24 mouse cellular contexts compared by ENCODE assay signal in the genomic region with DNA sequence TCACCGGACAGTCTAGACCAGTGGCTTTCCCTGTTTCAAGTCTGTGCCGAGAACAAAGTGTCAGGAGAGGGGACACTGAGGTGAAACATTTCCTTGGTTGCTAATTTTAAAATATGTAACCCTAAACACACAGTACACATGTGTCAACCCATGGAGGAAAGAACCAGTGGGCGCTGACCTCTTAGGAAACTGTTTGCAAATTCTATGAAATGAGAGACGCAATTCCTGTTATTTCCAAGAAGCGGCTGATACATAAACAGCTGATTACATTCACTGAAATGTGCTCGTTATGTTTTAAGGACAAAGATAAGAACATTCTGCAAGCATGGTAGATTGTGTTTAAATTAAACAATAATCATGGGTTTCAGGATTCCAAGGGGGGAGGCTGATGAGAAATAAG.
"Had no signal": no experiment of that assay in that cellular context is flagged by ENCODE, and none has a peak within 500 bp of the region (broad histone marks: within the 10 kb centered on the region; RNA-seq: fewer than 3 reads in every experiment).

No protein-coding gene starts in this region.

- H3K4me3 ChIP-seq: gastrocnemius, adult 2 months; heart, embryonic 10.5 days; heart, embryonic 12.5 days; hindbrain, embryonic 10.5 days; hindbrain, embryonic 12.5 days; intestine, embryonic 15.5 days; layer of hippocampus, adult 2 months; left cerebral cortex, adult 2 months; limb, embryonic 10.5 days; limb, embryonic 12.5 days had no signal

- H3K4me1 ChIP-seq: heart, embryonic 10.5 days; heart, embryonic 12.5 days; hindbrain, embryonic 10.5 days; hindbrain, embryonic 12.5 days; intestine, embryonic 15.5 days; limb, embryonic 12.5 days had no signal

- H3K9me3 ChIP-seq: heart, embryonic 10.5 days; heart, embryonic 12.5 days; hindbrain, embryonic 10.5 days; hindbrain, embryonic 12.5 days; intestine, embryonic 15.5 days; limb, embryonic 10.5 days; limb, embryonic 12.5 days had no signal

- H3K27ac ChIP-seq: gastrocnemius, adult 2 months; heart, embryonic 10.5 days; hindbrain, embryonic 10.5 days; hindbrain, embryonic 12.5 days; hindbrain, embryonic 14.5 days; intestine, embryonic 15.5 days; layer of hippocampus, adult 2 months; left cerebral cortex, adult 2 months; limb, embryonic 10.5 days; limb, embryonic 12.5 days had no signal

- H3K9ac ChIP-seq: heart, embryonic 12.5 days; hindbrain, embryonic 12.5 days; hindbrain, embryonic 14.5 days; intestine, embryonic 15.5 days; limb, embryonic 12.5 days had no signal

- H3K27me3 ChIP-seq: heart, embryonic 12.5 days; hindbrain, embryonic 12.5 days; intestine, embryonic 15.5 days; limb, embryonic 12.5 days had no signal

- H3K36me3 ChIP-seq: heart, embryonic 10.5 days; heart, embryonic 12.5 days; hindbrain, embryonic 10.5 days; hindbrain, embryonic 12.5 days; intestine, embryonic 15.5 days; limb, embryonic 10.5 days; limb, embryonic 12.5 days had no signal

- DNase-seq: gastrocnemius, adult 2 months; gastrocnemius, postnatal 10 days; gastrocnemius, postnatal 25 days; heart, postnatal 10 days; heart, postnatal 4 days; kidney, adult 18-20 months; kidney, adult 8-10 months; kidney, postnatal 10 days; kidney, postnatal 25 days; kidney, postnatal 4 days had no signal

- ATAC-seq: forebrain, embryonic 16.5 days; hindbrain, embryonic 16.5 days; inflammation-experienced regulatory T-cells, adult 6 months; intestine, embryonic 15.5 days; intestine, postnatal 0 days had no signal

- H3K4me2 ChIP-seq: heart, embryonic 12.5 days; hindbrain, embryonic 12.5 days; hindbrain, embryonic 14.5 days; intestine, embryonic 15.5 days; limb, embryonic 12.5 days had no signal
